Mouse (Mus musculus) CD4-positive, CD25-positive, alpha-beta regulatory T cell, adult 4 months (primary cell): ENCODE results near the gene Hipk1. TPM values are rescaled to one million over a fixed set of nuclear protein-coding genes. Genes with fewer than 3 reads are reported as not detected.

Experiments used
- ATAC-seq: one replicate; pipeline ENCODE4 v1.8.0; 2017
- polyA plus RNA-seq, 2 experiments: library from polyadenylated mRNA; unstranded; fragments of 100-300 nt; shearing (Covaris generic); gene quantifications; one replicate each; pipeline ENCODE4 v1.2.1; 2017

Hipk1 gene
- polyA plus RNA-seq, 2 experiments from 2014 or later = 25.6 to 29.8 TPM

DNA sequence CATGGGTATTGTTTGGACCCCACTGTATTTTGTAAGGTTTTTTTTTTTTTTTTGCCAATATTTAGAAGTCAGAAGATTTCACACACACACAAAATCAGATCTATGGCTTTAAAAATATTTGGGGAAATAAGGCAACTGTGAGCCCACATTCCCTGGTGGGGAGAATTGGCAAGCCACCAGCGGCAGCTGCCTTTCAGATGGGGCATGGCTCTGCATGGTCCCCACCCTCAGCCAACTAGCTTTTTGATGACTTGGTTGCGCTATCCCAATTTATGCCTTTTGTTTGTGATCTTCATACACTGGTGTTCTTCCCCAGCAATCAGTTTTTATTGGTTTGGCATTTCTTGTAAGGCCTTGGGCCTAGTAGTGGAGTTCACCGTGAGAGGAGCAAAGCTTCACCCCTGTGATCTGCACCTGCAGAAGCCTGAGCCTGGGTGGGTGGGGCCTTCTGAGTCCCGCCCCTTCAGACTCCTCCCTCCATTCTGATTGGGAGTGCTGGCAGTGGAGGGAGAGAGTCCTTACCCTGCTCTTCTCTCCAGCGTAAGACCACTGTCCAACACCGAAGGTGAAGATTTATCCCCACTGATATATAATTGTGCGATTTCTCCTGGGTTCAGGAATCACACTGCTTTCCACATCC, 77.0 kb downstream of the Hipk1 start:
- ATAC-seq = no peak

DNA sequence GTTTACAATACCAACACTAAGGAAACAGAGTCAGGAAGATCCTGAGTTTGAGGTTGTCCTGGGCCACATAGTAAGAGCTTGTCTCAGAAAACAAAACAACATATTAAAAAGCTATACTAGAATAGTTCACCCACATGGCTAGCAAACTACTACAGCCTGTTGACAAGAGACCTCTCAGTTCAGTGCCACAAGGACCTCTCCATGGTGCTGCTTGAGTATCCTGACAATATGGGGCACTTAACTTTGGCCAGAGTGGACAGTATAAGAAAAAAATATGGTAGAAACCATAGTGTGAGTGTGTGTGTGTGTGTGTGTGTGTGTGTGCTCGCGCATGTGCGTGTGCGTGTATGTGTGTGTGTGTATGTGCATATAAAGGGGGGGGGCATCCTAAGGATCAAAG, 79.2 kb downstream of the Hipk1 start:
- ATAC-seq = no peak

DNA sequence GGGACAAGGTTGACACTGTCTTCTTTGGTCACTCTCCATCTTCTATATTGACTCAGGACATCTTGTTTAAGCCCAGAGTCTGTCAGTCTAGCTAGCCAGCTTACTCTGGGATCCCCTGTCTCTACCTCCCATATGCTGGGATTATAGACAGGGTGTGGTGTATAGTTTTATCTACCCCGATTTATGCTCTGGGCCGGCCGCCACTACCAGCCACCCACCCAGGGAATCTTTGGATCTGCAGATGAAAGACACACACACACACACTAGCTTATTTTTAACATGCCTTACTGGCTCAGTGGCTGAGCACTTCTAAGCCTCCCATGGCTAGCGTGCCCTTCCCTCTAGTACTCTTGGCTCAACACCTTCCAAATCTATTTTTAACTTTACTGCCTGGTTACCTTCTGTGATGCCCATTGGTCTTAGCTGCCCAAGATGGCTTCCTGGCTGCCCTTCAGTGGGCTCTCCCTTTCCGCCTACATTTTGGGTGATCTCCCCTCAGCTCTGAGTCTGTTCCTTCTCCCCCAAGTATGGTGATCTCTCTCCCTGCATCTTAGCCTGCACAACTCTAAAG, 81.8 kb downstream of the Hipk1 start:
- no peak for ATAC-seq

DNA sequence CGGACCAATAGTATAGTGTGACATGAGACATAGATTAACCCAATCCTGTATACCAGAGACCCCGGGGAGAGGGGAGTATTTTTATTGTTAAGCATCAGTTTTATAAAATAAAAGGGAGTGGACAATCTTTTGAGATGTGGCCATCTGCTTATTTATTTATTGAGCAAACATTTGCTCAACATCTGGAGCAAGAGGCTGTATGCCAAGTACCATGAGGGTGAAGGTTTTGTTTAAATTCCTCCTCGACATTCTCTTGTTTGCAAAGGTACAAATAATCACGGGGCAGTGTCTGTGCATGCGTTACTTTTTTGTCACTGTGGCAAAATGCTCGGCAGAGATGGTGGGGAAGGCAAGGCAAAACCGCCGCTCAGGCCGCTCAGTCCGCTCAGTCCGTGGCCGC, 85.9 kb downstream of the Hipk1 start:
- ATAC-seq = no peak

DNA sequence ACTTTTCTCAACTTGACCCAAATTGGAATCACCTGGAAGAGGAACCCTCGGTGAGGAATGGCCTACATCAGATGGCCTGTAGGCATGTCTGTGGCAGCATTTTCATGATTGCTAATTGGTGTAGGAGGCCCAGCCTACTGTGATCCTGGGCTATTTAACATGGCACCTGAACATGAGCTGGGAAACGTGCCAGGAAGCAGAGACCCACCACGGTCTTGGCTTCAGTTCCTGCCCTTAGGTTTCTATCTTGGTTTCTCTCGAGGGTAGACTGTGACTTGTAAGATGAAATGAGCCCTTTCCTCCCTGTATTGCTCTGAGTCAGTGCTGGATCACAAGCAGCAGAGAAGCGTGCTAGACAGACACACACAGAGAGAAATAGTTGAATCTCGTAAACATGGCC, 86.7 kb downstream of the Hipk1 start:
- ATAC-seq = no peak

DNA sequence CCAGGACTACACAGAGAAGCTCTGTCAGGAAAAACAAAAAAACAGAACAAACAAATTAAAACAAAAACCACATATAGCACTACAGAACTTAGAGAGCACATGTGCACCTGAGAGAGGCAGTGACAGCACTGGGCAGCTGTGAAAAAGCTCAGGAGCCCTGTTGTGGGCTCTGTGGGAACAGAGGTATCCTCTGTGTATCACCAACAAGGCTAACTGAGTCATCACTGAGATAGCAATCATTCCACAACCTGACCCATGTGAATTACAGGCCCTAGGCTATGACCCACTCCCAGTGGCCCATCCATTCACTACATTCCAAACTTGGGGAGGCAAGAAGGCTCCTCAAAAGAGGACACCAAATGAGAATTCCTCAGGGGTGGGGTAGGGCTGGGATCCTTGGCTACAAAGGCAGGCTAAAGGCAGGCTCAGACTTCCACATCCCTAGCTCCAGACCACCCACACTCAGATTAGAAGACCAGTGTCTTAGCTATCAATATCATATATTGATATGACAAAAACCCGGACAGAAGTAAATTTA, 94.9 kb downstream of the Hipk1 start:
- ATAC-seq = no peak

DNA sequence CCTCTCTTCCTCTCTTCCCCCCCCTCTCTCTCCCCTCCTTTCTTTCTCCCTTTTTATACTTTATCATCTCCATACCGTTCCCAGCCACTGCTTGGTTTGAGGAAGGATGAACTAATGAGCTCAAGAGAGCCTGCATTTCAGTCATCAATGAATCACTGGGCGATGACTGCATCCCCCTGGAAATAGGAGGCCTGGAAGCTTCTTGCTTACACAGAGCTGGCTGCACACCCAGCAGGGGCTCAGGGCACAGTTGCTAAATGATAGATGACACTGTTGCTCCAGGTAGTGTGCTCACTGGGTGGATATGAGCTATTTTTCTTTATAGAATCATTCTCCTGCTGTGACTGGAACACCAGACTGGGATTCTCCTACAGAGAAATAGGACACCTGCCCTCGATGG, 95.8 kb downstream of the Hipk1 start:
- ATAC-seq = no peak

DNA sequence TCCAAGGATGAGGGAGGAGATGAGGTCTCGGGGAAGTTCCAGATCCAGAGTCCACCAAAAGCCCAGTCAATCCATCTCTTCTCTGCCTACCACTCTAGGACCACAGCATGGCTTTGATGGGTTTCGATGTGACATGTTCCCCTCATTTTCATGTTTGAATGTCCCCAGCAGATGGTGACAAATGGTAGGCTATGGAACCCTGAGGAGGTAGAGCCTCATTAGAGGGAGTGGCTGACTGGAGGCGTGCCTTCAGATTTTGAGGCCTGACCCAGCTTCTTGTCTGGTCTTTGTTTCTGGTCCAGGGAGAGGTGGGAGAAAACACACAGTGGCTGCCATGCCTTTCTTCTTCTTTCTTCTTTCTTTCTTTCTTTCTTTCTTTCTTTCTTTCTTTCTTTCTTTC, 100.9 kb downstream of the Hipk1 start:
- ATAC-seq = no peak

Other genes with a start within 250 kb of the Hipk1 start
- not detected for gene Syt6, start 216.3 kb downstream of the Hipk1 start, polyA plus RNA-seq
- gene Atg4a-ps, start 145.5 kb downstream of the Hipk1 start, polyA plus RNA-seq = 1 to 10 TPM; 1.2 to 2.4 TPM
- gene Olfml3, start 53.6 kb downstream of the Hipk1 start, polyA plus RNA-seq = under 1 TPM; 0.34 to 0.78 TPM
- gene Gm10964, start 52.2 kb downstream of the Hipk1 start, polyA plus RNA-seq = not detected
- 10 to 100 TPM; 17.5 to 19.5 TPM for gene Dclre1b, start 17.9 kb upstream of the Hipk1 start, polyA plus RNA-seq
- 10 to 100 TPM; 20.6 to 31.7 TPM for gene Ap4b1, start 18.0 kb upstream of the Hipk1 start, polyA plus RNA-seq
- under 1 TPM in 1 of 2 experiments, not detected in 1; 0.52 TPM for gene Gm43064, start 18.0 kb upstream of the Hipk1 start, polyA plus RNA-seq
- gene Bcl2l15, start 41.0 kb upstream of the Hipk1 start, polyA plus RNA-seq = 1 to 10 TPM; 6.2 to 8.6 TPM
- 100 to 1,000 TPM; 350 to 445 TPM for gene Ptpn22, start 68.2 kb upstream of the Hipk1 start, polyA plus RNA-seq
- gene Rsbn1, start 122.6 kb upstream of the Hipk1 start, polyA plus RNA-seq = 10 to 100 TPM; 10.5 to 11.2 TPM
- gene Phtf1, start 176.5 kb upstream of the Hipk1 start, polyA plus RNA-seq = 10 to 100 TPM in 1 of 2 experiments, 1 to 10 TPM in 1; 7.9 to 10.2 TPM